Mouse (Mus musculus): ENCODE data around the gene Myt1. TPM values are rescaled to one million over a fixed set of nuclear protein-coding genes. Genes with fewer than 3 reads are reported as not detected.

Myt1 gene
- polyA plus RNA-seq (2014; fragmentation: Illumina TruSeq; extraction: RNeasy Lipid Tissue Mini Kit (QIAGEN cat#74804); ENCODE audit: low read depth, low replicate concordance) = 1.4 TPM

GRCm38 (mm10) chr2:181763006-181763830 lies at the start of gene Myt1:
Gene Myt1, plus strand, starts transcription at chr2:181763332.

DNA sequence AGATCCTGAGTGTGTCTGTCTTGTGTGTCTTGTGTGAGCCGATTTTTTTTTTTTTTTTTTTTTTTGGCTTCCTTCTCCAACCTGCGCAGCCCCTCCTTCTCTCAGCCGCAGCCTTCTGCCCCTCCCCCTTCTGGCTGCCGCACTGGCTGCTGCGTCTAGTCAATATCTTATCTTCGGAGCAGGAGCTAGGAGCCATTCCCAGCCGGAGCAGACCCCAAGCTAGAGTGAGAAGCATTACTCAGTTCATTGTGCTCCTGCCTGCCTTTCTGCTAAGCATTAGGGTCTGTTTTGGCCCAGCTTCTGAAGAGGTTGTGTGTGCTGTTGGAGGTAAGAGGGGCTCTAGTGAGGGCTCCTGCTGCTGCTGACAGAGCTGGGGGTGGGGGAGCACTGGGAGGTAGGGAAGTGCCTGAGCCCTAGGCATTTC lies 48.2 kb upstream of the Myt1 start, which contains the start of gene Oprl1:
Oprl1 (plus strand) TSS at position 114 of the 424 bp plus-strand sequence.

DNA sequence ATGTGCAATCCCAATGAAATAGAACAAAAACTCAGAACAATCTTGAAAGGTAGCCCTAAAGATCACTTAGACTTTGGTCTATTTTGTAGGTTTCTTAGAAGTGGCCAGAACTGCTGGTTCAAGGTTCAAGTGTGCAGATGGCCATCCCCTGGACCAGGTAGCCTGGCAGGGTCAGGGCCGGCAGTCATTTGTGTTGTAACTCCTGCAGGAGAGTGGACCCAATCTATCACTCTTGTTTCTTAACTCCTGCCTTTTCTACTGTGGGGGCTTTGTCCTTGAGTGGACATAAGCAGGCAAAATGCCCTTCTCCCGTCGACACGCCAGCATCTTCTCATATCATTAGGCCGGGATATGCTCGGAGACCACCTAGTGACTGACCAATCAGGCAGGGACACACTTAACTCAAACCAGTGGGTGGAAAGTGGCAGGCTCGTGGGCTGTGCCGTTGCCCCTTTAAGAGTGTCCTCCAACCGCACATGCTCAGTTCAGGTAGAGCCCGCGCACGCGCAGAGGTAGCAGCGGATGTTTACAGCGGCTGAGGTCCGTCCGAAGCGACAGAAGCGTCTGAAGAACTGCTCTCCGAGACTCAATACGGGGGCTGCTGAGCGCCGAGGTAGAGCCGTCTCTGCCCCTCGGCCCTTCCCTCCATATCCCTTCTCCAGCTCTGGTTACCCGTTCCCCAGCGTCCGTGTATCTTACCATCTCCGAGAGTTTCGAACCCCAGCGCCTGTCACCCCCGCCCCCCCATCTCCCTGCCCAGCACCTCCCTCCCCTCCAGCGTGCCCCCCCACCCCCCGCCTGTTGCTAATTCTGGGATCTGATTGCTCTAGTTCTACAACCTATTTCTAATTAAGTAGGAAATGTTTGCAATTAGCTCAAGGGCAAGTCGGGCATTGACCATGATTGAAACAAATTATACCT lies 74.5 kb downstream of the Myt1 start, which contains the start of gene Pcmtd2:
Pcmtd2 (plus strand) TSS at position 483 of the 921 bp plus-strand sequence.

DNA sequence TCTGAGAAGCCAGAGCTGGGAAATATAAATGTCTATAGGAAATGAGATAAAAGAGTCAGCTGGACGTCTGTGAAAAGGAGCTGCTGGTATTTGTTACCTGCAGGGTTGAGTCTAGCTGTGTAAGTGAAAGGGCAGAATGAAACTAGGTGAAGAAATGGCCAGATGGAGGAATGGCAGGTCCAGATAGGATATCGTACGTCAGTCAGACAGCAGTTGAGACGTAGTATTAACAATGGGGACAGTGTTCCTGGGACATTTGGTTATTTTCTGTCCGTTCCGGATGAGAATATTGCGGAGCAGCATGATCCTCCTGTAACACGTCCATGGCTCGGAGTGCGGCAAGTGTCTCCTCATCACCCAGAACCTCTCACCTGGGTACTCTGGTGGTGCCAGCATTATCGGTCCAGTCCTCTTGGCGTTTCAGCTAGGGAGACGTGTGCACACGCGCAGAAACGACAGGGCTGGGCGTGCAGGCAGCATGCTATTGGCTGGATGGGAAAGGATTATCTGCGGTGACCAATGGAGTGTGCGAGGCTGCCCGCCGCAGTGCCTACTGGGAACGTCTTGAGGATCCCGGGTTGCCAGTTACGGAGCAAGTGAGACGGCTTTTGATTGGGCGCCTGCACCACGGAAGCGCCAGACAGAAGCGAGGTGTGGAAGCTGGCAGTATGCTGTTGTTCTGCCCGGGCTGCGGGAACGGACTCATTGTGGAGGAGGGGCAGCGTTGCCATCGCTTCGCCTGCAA lies 100.8 kb downstream of the Myt1 start, which contains the start of gene Polr3k:
Polr3k (plus strand) TSS at position 547 of the 745 bp plus-strand sequence.

Other genes starting within 250 kb of the Myt1 start
- 72.7 TPM for gene Dnajc5, start 242.8 kb upstream of the Myt1 start, polyA plus RNA-seq (2014; fragmentation: Illumina TruSeq; extraction: RNeasy Lipid Tissue Mini Kit (QIAGEN cat#74804); ENCODE audit: low read depth, low replicate concordance)
- 22.6 TPM for gene Uckl1, start 178.4 kb upstream of the Myt1 start, polyA plus RNA-seq (2014; fragmentation: Illumina TruSeq; extraction: RNeasy Lipid Tissue Mini Kit (QIAGEN cat#74804); ENCODE audit: low read depth, low replicate concordance)
- gene Prpf6, start 171.5 kb upstream of the Myt1 start, polyA plus RNA-seq (2014; fragmentation: Illumina TruSeq; extraction: RNeasy Lipid Tissue Mini Kit (QIAGEN cat#74804); ENCODE audit: low read depth, low replicate concordance) = 24.1 TPM
- 4.3 TPM for gene Zfp512b, start 170.5 kb upstream of the Myt1 start, polyA plus RNA-seq (2014; fragmentation: Illumina TruSeq; extraction: RNeasy Lipid Tissue Mini Kit (QIAGEN cat#74804); ENCODE audit: low read depth, low replicate concordance)
- gene Samd10, start 164.1 kb upstream of the Myt1 start, polyA plus RNA-seq (2014; fragmentation: Illumina TruSeq; extraction: RNeasy Lipid Tissue Mini Kit (QIAGEN cat#74804); ENCODE audit: low read depth, low replicate concordance) = 10.4 TPM
- not detected for gene Gm29797, start 106.3 kb upstream of the Myt1 start, polyA plus RNA-seq (2014; fragmentation: Illumina TruSeq; extraction: RNeasy Lipid Tissue Mini Kit (QIAGEN cat#74804); ENCODE audit: low read depth, low replicate concordance)
- gene Sox18, start 91.7 kb upstream of the Myt1 start, polyA plus RNA-seq (2014; fragmentation: Illumina TruSeq; extraction: RNeasy Lipid Tissue Mini Kit (QIAGEN cat#74804); ENCODE audit: low read depth, low replicate concordance) = not detected
- not detected for gene Tcea2, start 83.0 kb upstream of the Myt1 start, polyA plus RNA-seq (2014; fragmentation: Illumina TruSeq; extraction: RNeasy Lipid Tissue Mini Kit (QIAGEN cat#74804); ENCODE audit: low read depth, low replicate concordance)
- 10.6 TPM for gene Rgs19, start 69.4 kb upstream of the Myt1 start, polyA plus RNA-seq (2014; fragmentation: Illumina TruSeq; extraction: RNeasy Lipid Tissue Mini Kit (QIAGEN cat#74804); ENCODE audit: low read depth, low replicate concordance)
- not detected for gene Lkaaear1, start 64.9 kb upstream of the Myt1 start, polyA plus RNA-seq (2014; fragmentation: Illumina TruSeq; extraction: RNeasy Lipid Tissue Mini Kit (QIAGEN cat#74804); ENCODE audit: low read depth, low replicate concordance)
- gene Oprl1, start 48.3 kb upstream of the Myt1 start, polyA plus RNA-seq (2014; fragmentation: Illumina TruSeq; extraction: RNeasy Lipid Tissue Mini Kit (QIAGEN cat#74804); ENCODE audit: low read depth, low replicate concordance) = 0.25 TPM
- 200 TPM for gene Pcmtd2, start 74.5 kb downstream of the Myt1 start, polyA plus RNA-seq (2014; fragmentation: Illumina TruSeq; extraction: RNeasy Lipid Tissue Mini Kit (QIAGEN cat#74804); ENCODE audit: low read depth, low replicate concordance)
- gene Polr3k, start 101.0 kb downstream of the Myt1 start, polyA plus RNA-seq (2014; fragmentation: Illumina TruSeq; extraction: RNeasy Lipid Tissue Mini Kit (QIAGEN cat#74804); ENCODE audit: low read depth, low replicate concordance) = 86.3 TPM
- gene Gm14496, start 227.8 kb downstream of the Myt1 start, polyA plus RNA-seq (2014; fragmentation: Illumina TruSeq; extraction: RNeasy Lipid Tissue Mini Kit (QIAGEN cat#74804); ENCODE audit: low read depth, low replicate concordance) = not detected